Mouse (Mus musculus): Measurements from ENCODE around the gene Nell1. TPM values are rescaled to one million over a fixed set of nuclear protein-coding genes. Genes with fewer than 3 reads are reported as not detected.

Nell1 gene
- total RNA-seq, 2 experiments from 2014 or later: 62.9 to 63.6 TPM

DNA sequence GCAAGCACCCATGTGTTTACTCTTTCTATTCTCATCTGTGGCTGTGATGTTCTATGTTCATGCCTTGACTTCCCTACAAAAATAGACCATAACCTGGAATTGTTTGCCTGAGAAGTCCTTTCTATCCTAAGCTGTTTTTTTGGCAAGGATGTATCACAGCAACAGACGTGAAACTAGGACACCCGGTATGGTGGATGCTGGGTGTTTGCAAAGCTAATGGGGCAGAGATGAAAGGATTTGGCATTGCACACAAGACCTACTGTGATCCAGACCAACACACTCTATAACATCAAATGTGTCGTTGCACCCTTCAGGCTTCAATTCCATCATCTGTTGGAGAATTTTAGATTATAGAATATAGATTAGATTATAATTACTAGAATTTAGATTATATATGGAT is 495.9 kb downstream of the Nell1 start:
- intact Hi-C loops (cut with DNase I): no loop called here
- DNase-seq (ENCODE audit: low spot score in 2 of 2): peak in 1 of 2 experiments; percentile 17

- intact Hi-C loops (cut with DNase I): no loop called here
- DNase-seq (ENCODE audit: low spot score in 2 of 2): peak in 1 of 2 experiments; percentile 74
Measured at GRCm38 (mm10) chr7:50482011-50482410, 507.3 kb downstream of the Nell1 start.

- intact Hi-C loops (cut with DNase I): loop anchor here (5.0 kb wide), 1 partner anchor 533 kb away; no protein-coding TSS in a partner anchor
- peak; percentile 25 to 30 for DNase-seq (ENCODE audit: low spot score in 2 of 2)
Measured at GRCm38 (mm10) chr7:50485304-50485703, 510.6 kb downstream of the Nell1 start.

DNA sequence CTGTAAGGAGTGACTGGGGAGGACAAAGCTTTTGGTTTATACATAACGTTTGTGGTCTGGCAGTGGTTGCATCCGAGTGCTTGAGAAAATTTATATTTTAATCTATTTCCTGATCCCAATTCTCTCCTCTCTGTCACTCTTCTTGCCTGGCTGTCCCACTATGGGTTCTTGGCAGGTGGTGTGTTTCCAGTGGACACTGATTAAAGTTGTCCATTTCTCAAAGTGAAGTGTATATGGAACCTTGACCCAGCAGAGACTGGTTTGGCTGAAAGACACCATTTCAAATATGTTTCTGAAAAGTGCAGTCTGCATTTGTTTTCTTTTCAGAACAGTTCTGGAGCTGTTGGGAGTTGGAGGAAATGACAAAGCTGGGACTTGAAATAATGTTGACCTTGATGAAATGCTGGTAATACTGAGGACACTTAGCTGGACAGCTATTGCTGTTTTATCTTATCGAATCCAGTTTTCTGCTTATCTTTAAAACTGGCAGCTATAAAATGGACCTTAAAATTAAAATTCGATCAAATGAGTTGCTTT is 512.3 kb downstream of the Nell1 start:
- intact Hi-C loops (cut with DNase I): loop anchor here (5.0 kb wide), 1 partner anchor 535 kb away; no protein-coding TSS in a partner anchor
- DNase-seq (ENCODE audit: low spot score in 2 of 2): no peak

DNA sequence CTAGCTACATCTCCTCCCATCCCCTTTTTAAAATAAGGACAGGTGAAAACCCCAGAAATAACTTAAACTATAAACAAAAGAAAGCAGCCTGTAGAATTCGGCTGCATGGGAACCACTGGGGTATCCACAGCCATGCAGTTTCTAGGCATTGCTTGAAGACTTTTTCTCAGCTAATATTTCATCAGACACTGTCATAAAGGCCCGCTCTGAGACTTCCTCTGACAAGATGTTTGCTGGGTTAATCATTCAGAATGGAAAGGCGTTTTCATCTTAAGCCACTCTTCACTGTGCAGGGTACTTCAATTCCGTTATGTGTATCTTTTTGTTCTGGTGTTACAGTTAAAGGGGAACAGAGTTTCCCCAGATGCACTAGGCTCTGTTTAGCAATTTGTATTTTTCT is 526.9 kb downstream of the Nell1 start:
- no peak for DNase-seq (ENCODE audit: low spot score in 2 of 2)
- intact Hi-C loops (cut with DNase I): loop anchor here (5.0 kb wide), 1 partner anchor 61 kb away; no protein-coding TSS in a partner anchor

- peak; percentile 22 to 84 for DNase-seq (ENCODE audit: low spot score in 2 of 2)
- intact Hi-C loops (cut with DNase I): loop anchor here (5.0 kb wide), 2 partner anchors 45 to 265 kb away; no protein-coding TSS in a partner anchor
Measured at GRCm38 (mm10) chr7:50507047-50507446, 532.4 kb downstream of the Nell1 start.

DNA sequence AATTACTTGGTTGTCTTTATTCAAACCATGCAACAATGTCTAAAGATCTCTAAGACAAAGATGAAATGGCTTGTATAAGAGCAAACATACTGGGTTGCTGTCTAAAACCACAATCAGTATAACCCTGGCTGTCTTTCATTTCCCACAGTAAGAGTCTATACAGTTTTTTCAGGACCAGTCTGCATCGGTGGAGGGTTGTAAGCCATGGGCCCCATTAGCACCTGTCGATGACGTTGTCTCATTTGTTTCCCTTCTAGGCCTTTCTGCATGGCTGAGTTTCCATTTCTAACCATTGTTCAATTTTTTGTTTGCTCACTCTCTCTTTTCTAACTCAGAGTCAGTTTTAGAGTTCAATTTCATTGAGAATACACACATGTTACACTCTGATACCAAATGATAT is 540.2 kb downstream of the Nell1 start:
- intact Hi-C loops (cut with DNase I): no loop called here
- no peak for DNase-seq (ENCODE audit: low spot score in 2 of 2)

- intact Hi-C loops (cut with DNase I): no loop called here
- DNase-seq (ENCODE audit: low spot score in 2 of 2): no peak
Measured at GRCm38 (mm10) chr7:50516681-50517080, 542.0 kb downstream of the Nell1 start.

DNA sequence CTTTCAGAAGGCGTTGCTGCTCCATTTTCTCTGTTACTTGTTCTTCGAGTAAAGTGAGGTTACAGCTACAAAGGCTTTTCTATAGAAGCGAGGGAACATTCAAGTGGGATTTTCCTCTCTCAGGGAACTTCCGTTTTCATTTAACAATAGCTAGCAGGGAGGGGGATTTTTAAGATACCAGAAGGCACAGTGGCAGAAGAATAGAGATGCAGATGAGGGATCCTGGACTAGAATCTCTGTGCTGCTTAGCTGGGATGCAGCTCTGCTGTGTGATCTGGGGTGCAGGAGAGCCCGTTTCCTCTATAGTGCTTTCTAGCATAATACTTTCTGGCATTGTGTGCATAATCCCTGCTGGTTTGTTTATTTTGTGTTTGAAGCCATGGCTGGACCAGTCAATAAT is 568.7 kb downstream of the Nell1 start:
- intact Hi-C loops (cut with DNase I): no loop called here
- DNase-seq (ENCODE audit: low spot score in 2 of 2): no peak

GRCm38 (mm10) chr7:50549572-50549971 is 574.9 kb downstream of the Nell1 start:
- no peak for DNase-seq (ENCODE audit: low spot score in 2 of 2)
- intact Hi-C loops (cut with DNase I): no loop called here

DNA sequence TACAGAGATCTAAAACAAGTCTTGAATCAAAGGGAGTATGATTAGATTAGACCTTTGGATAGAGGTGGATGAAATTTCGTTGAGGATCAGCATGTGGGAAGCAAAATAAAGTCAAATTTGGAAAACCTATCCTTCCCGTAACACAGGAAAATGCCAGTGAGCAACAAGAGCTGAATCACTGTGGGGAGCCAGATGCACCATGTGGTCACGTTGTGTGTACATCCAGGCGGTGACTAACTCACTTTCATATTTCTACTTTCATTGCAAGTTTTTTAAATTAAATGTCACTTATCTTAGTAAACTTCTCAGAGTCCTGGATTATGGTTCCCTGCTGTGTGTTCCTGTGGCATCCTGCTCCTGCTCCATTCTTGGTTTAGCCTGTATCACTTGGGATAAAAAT is 576.8 kb downstream of the Nell1 start:
- intact Hi-C loops (cut with DNase I): loop anchor here (5.0 kb wide), 1 partner anchor 44 kb away; no protein-coding TSS in a partner anchor
- DNase-seq (ENCODE audit: low spot score in 2 of 2): peak; percentile 19 to 85

DNA sequence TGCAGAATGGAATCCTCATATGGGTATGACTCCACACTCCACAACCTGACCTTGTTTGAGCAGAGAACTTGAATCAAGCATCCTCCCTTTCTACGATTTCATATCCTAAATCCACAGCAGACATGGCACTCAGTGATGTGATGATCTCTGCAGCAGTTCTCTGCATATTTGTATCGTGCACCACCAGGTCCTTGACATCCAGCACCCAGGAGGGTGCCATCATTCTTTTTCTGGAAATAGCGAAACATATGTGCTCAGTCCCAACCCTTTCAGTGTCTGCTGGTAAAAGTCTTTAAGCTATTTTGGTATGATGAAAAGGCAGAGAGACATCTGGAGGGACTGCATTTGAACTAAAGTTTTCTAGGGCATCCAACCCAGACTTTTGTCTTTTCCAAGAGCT is 588.0 kb downstream of the Nell1 start:
- DNase-seq (ENCODE audit: low spot score in 2 of 2): peak in 1 of 2 experiments; percentile 55
- intact Hi-C loops (cut with DNase I): loop anchor here (5.0 kb wide), 1 partner anchor 60 kb away; no protein-coding TSS in a partner anchor

- intact Hi-C loops (cut with DNase I): no loop called here
- DNase-seq (ENCODE audit: low spot score in 2 of 2): peak in 1 of 2 experiments; percentile 31
Measured at GRCm38 (mm10) chr7:50573841-50574240, 599.2 kb downstream of the Nell1 start.

GRCm38 (mm10) chr7:50588642-50589424 is 614.2 kb downstream of the Nell1 start:
- no peak for DNase-seq (ENCODE audit: low spot score in 2 of 2)
- intact Hi-C loops (cut with DNase I): no loop called here

DNA sequence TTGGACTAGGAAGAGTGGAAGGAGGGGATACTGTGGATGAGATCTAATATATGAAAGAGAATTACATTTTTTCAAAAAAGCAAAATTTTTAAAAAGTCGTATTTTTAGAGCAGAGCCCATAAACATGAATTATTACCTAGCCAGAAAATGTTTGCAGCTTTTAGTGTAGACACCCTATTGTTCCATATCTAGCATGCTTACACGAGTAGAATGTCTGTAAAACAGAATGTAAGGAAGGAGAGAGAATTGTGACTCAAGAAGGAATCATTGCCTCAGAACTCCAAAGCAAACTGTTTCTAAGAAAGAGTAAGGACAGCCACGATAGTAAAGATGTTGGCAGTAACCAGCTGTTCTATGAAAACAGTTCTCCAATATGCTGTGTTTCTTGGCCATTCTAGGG is 624.2 kb downstream of the Nell1 start, which contains the start of gene 4933405O20Rik:
TSS of gene 4933405O20Rik (plus strand) at position 301 of the 400 bp plus-strand sequence.
- intact Hi-C loops (cut with DNase I): no loop called here
- no peak for DNase-seq (ENCODE audit: low spot score in 2 of 2)

GRCm38 (mm10) chr7:50614101-50614500 is 639.4 kb downstream of the Nell1 start:
- intact Hi-C loops (cut with DNase I): no loop called here
- DNase-seq (ENCODE audit: low spot score in 2 of 2): peak; percentile 38 to 83

DNA sequence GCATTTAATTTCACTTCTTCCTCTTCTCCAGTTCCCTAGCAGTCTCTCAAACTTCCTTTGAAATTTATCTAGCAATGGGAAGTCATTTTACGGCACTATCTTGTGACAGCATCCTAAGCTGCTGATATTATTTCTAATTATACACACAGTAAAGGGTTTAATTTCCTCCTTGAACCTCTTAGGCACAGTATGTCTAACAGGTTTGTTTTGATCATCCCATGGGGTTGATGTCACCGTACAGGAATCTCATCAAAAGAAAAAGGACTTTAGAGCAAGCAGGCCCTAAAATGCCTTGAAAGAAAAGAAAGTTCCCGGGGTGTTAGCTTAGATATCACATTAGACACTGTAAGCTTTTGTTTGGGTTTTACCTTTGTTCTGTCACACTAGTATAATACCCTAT is 654.5 kb downstream of the Nell1 start:
- intact Hi-C loops (cut with DNase I): no loop called here
- no peak for DNase-seq (ENCODE audit: low spot score in 2 of 2)

GRCm38 (mm10) chr7:50633147-50633546 is 658.5 kb downstream of the Nell1 start:
- no peak for DNase-seq (ENCODE audit: low spot score in 2 of 2)
- intact Hi-C loops (cut with DNase I): no loop called here

DNA sequence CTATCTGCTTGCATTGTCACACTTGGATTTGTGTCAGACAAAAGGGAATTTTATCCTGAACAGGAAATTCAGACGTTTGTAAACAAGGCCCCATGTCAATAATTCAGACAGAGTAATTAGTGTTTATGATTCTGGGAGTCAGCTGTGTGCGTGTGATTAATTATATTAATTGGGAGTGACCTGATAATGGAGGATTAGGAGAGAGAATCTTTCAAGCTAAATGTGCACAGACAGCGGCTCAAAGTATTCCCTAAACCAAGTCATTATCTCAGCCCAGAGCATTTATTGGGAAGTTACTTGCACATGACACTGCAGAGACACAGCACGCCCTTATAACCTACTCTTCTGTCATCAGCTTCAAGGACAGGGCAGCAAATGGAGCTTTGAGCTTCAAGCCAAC is 697.6 kb downstream of the Nell1 start:
- no peak for DNase-seq (ENCODE audit: low spot score in 2 of 2)
- intact Hi-C loops (cut with DNase I): no loop called here

GRCm38 (mm10) chr7:50675444-50675843 is 700.8 kb downstream of the Nell1 start:
- peak in 1 of 2 experiments; percentile 11 for DNase-seq (ENCODE audit: low spot score in 2 of 2)
- intact Hi-C loops (cut with DNase I): no loop called here

DNA sequence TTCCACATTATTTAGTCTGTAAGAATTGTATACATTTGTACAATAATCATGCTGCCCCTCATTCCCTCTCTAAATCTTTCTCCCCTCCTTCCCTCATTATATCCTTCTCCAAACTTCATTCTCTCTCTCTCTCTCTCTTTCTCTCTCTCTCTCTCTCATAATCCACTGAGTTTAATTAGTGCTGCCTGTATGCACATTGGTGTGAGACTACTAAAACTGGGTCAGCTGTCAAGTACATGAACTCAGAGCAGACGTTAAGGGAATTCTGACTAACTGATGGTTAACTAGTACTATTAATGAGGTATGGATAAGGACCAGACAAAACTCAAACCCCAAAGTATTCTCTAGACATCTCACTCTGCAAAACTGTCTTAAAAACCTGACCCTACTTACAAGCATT is 702.8 kb downstream of the Nell1 start:
- DNase-seq (ENCODE audit: low spot score in 2 of 2): no peak
- intact Hi-C loops (cut with DNase I): no loop called here

Measured in left cerebral cortex, postnatal 25 days (tissue).